Mouse (Mus musculus) embryonic facial prominence, embryonic 11.5 days (tissue): ENCODE measurements around the gene Cnnm4. TPM values are rescaled to one million over a fixed set of nuclear protein-coding genes. Genes with fewer than 3 reads are reported as not detected.

ENCODE experiments used
- ATAC-seq: fragments of 200-750 bp; cut with Nextera tagmentation; replicated peaks from 2 replicates; pipeline ENCODE4 v1.8.0; 2017; ENCODE audit warnings: low read depth; ENCODE audit not compliant: insufficient number of reproducible peaks, low FRiP score, low TSS enrichment
- DNase-seq: peaks from one replicate; pipeline ENCODE4 v3.0.0-alpha.2; 2015; ENCODE audit warnings: low spot score
- H3K27ac ChIP-seq: fragments of 300-500 bp; sonication (generic); replicated peaks from 2 replicates; pipeline ENCODE4 v1.5.1; 2014; ENCODE audit warnings: mild to moderate bottlenecking, low read depth, low read length, control low read depth
- H3K27me3 ChIP-seq: fragments of 300-500 bp; sonication (generic); 2 replicates; pipeline ENCODE4 v1.6.1; 2014; ENCODE audit warnings: mild to moderate bottlenecking, low read length, moderate library complexity, mixed read lengths; ENCODE audit not compliant: control insufficient read depth, insufficient read depth
- H3K36me3 ChIP-seq: fragments of 300-500 bp; sonication (generic); replicated peaks from 2 replicates; pipeline ENCODE4 v1.6.1; 2014; ENCODE audit warnings: low read depth, mild to moderate bottlenecking, low read length, moderate library complexity, mixed read lengths; ENCODE audit not compliant: control insufficient read depth, insufficient read depth
- H3K4me1 ChIP-seq: fragments of 300-500 bp; sonication (generic); 2 replicates; pipeline ENCODE4 v1.6.1; 2014; ENCODE audit warnings: low read length, mixed read lengths; ENCODE audit not compliant: control insufficient read depth, insufficient read depth
- H3K4me2 ChIP-seq: fragments of 300-500 bp; sonication (generic); 2 replicates; pipeline ENCODE4 v1.6.1; 2014; ENCODE audit warnings: low read depth, mild to moderate bottlenecking, control low read depth, low read length, moderate library complexity
- H3K4me3 ChIP-seq: fragments of 300-500 bp; sonication (generic); 2 replicates; pipeline ENCODE4 v1.5.1; 2014; ENCODE audit warnings: low read depth, low read length, control low read depth
- H3K9ac ChIP-seq: fragments of 300-500 bp; sonication (generic); replicated peaks from 2 replicates; pipeline ENCODE4 v1.6.1; 2014; ENCODE audit warnings: mild to moderate bottlenecking, control low read depth, low read length
- H3K9me3 ChIP-seq: fragments of 300-500 bp; sonication (generic); replicated peaks from 2 replicates; pipeline ENCODE4 v1.6.1; 2016; ENCODE audit warnings: mild to moderate bottlenecking, low read length, inconsistent platforms, mixed read lengths; ENCODE audit not compliant: control insufficient read depth
- WGBS: fragments of 180-500 bp; shearing (Covaris S2); extraction: QIAGEN DNeasy Blood & Tissue Kit; methylation state at CpG from one replicate; pipeline ENCODE4 v1.1.7; 2014; 5-methylcytosine and 5-hydroxymethylcytosine counted together
- polyA plus RNA-seq: library from polyadenylated mRNA; unstranded; fragments of >200 nt; fragmentation: Nextera tagmentation; extraction: Ambion mirVana; gene quantifications from 2 replicates; pipeline ENCODE4 v1.2.1, GENCODE M21; 2014

Gene Cnnm4
- polyA plus RNA-seq, 1 experiment from 2014 or later = 12.8 TPM

DNA sequence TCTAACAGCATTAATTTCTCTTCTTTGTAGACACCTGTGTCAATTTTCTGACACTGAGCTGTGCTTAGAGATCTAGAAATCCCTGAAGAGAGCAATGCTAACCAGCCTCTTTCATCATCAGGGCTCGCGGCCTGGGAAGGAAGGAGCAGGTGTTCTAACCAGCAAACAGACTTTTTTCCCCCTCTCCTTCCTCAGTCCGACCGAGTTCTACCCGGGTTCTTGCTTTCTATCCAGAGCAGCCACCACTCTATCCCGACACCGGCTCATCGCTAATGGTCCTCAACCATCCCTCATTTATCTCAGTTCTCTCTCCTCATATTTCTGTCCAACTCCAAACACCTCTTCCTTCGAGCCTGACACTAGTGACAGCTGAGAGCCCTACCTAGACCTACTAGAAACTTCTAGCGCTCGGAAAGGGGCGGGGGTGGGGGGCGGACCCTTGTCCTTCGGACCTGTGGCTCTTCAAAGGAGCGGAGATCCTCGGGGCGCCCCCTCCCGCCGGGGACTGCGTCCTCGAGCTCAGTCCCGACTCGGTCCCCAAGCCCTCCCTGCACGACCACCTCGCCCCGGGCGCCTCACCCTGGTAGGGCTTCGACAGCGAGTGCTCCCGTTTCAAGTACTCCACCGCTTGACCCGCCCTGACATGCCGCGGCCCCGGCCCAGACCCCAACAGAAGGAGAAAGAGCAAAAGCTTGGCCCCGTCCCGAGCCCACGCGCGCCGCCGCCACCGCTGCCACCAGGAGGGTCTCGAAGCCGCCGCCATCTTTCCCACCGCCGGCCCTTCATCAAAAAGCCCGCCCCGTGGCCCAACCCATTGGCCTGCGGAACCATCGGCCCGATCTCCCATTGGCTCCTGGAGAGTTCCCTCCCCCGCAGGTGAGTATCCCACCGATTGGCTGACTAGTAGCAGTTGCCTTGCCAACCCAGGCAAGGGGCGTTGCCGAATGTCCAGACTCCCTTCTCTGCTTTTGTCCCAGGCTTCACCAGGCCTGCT is 26.7 kb upstream of the Cnnm4 start, which contains the start of gene Lman2l:
TSS of gene Lman2l (minus strand) at position 801 of the 994 bp plus-strand sequence.
- Histone ChIP-seq H3K27me3 (no peaks in the 10 kb centered on the region), H3K27ac (peak within 1 kb of the TSS; percentile 59; the same call in 1 of the 2 replicates), H3K9ac (peak within 1 kb of the TSS; percentile 79), H3K36me3 (no peaks in the 10 kb centered on the region), H3K4me3 (peak within 1 kb of the TSS; percentile 81), H3K4me1 (no peaks in the 10 kb centered on the region), H3K9me3 (no peaks in the 10 kb centered on the region), H3K4me2 (peak within 1 kb of the TSS; percentile 82)
- DNase-seq (peak; percentile 98), ATAC-seq (peak; percentile 99)
- under 1% methylated on average over 50 of the region's 57 CpGs for WGBS

DNA sequence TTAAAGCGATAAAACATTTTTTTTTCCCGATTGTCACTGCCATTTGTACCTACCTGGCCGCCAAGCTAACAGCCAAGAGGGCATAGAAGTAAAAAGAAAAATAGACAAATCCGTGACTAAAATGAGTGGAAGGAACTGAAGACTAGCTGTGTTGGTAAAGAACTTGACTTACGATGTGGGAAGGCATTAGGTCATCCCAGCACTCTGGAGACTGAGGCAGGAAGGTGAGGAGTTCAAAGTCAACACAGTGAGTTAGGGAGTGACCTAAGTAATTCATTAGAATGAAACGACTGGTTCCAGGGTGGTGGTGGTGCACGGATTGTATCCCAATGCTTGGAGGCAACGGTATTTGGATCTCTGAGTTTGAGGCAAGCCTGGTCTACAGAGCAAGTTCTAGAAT is 25.9 kb upstream of the Cnnm4 start:
- 42% methylated on average over 8 of the region's 8 CpGs for WGBS
- H3K36me3 ChIP-seq = no peaks in the 10 kb centered on the region
- no peak overlapping the region; the same call in 1 of the 2 replicates for H3K4me3 ChIP-seq
- H3K27me3 ChIP-seq = no peaks in the 10 kb centered on the region
- no peaks in the 10 kb centered on the region for H3K9me3 ChIP-seq
- H3K9ac ChIP-seq = no peak overlapping the region
- H3K4me1 ChIP-seq = no peaks in the 10 kb centered on the region
- H3K4me2 ChIP-seq = no peak overlapping the region
- no peak overlapping the region for H3K27ac ChIP-seq
- ATAC-seq = peak; percentile 25; the same call in 1 of the 2 replicates
- DNase-seq = no peak

DNA sequence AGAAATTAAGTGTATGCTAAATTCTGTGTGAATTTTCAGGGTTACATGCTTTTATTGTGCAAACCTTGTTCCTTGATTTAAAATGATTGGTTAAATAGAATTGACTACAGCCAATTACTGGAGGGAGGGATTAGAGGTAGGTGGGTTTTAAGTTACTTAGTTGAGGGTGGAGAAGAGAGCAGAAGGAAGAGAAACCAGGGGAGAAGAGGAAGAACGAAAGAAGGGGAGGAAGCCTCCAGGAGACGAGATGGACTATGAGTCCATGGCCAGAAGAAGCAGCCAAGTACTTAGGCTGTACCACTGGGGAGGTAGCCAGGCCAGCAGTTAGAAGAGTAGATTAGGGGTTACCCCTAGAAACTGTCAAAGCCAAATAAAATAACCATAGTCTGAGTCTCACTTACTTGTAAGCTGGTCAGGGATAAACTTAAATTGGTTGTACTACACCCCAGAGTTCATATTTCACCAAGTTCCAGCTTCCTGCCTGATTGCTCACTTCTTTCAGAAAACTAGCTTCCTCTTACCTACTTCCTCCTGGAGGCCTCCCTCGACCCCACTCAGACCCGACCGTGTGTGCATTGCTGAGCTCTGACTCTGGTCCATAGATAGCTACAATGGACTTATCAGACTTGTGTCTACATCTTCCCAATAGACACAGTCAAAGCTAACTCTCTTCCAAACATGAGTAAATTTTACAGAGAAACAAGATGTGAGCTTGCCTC is 25.2 kb upstream of the Cnnm4 start:
- ATAC-seq = no peak
- Histone ChIP-seq H3K27ac (no peak overlapping the region), H3K4me1 (no peaks in the 10 kb centered on the region), H3K27me3 (no peaks in the 10 kb centered on the region), H3K4me2 (no peak overlapping the region), H3K36me3 (no peaks in the 10 kb centered on the region), H3K9me3 (no peaks in the 10 kb centered on the region), H3K4me3 (no peak overlapping the region), H3K9ac (no peak overlapping the region)
- DNase-seq = no peak
- WGBS = 92% methylated on average over 5 of the region's 5 CpGs

DNA sequence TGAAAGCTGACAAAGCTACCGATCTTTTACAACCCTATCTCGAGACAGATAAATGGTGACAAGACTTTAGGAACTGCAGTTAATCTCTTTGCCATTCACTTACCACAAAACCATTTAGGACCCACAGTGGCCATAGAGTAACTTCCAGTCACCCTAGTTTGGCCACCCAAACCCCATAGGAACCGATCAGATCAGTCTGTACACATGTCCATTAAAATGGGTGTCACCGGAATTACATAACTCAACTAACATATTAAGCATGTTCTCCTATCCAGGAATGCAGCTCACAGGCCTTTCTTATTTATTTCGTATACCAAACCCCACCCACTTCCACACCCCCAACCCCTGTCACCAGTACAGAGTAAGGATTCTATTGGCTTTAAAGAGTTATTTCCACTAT is 24.6 kb upstream of the Cnnm4 start:
- ATAC-seq (no peak), DNase-seq (no peak)
- Histone ChIP-seq H3K27me3 (no peaks in the 10 kb centered on the region), H3K4me2 (no peak overlapping the region), H3K36me3 (no peaks in the 10 kb centered on the region), H3K27ac (no peak overlapping the region), H3K9me3 (no peaks in the 10 kb centered on the region), H3K4me3 (no peak overlapping the region), H3K4me1 (no peaks in the 10 kb centered on the region), H3K9ac (no peak overlapping the region)
- WGBS = 86% methylated on average over 5 of the region's 5 CpGs

DNA sequence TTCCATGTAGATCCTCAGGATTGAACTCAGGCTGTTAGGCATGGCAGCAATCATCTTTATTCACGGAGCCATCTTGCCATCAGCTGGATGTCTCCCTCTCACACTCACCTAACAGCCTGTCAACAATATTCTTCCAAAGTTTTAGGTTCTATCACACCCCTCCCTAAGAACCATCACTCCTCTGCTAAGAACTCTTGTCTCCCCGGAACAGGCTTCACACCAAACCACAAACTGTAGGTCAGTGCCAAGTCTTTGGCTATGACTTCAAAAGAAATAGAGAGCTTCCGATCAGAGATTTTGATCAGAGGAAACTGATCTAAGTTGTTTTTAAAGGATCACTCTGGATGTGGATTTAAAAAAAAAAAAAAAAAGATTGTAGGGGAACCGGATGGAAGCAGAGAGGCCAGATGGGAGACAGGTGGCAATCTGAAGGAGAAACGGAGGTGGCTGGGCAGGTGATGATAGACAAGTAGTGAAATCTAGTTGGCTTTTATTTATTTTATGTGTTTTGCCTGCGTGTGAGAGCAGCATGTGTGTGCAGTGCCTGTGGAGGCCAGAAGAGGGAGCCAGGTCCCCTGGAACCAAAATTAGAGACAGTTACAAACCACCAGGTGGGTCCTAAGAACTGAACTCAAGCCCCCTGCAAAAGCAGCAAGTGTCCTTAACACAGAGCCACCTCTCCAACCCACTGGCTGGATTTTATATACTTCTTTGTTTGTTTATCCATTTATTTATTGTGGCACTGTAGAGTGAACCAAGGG is 17.2 kb upstream of the Cnnm4 start:
- DNase-seq (no peak), ATAC-seq (no peak)
- Histone ChIP-seq H3K4me1 (no peaks in the 10 kb centered on the region), H3K9ac (no peak overlapping the region), H3K27me3 (no peaks in the 10 kb centered on the region), H3K4me3 (no peak overlapping the region), H3K9me3 (no peaks in the 10 kb centered on the region), H3K27ac (no peak overlapping the region), H3K4me2 (no peak overlapping the region), H3K36me3 (no peaks in the 10 kb centered on the region)
- WGBS = 83% methylated on average over 6 of the region's 6 CpGs

DNA sequence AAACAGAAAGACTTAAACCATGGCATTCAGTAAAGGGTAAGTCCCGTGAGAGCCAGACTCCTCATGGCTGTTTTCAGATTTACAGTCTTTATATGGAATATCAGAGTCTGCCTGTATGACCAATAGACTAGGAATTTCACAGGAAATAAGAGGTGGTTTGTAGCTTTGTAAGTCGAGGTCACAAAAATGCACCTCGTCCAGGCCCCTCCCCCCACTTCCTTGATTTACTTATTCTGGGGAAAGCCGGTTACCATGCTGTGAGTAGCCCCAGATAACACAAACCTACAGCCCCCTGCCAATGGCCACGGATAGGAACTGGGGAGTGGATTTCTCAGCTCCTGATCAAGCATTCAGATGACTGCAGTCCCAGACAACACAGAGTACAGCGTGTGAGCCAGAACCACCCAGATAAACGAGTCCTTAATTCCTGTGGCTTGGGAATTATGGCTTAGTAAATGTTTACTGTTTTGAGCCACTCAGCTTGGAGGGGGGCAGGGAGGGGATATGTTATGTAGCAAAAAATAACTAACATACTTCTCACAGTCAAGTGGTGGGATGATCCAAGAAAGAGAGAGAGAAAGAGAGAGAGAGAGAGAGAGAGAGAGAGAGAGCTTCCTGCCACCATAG is 13.9 kb upstream of the Cnnm4 start:
- Histone ChIP-seq H3K9ac (no peak overlapping the region), H3K9me3 (no peaks in the 10 kb centered on the region), H3K4me2 (no peak overlapping the region), H3K4me1 (no peaks in the 10 kb centered on the region), H3K4me3 (no peak overlapping the region), H3K36me3 (no peaks in the 10 kb centered on the region), H3K27me3 (no peaks in the 10 kb centered on the region), H3K27ac (no peak overlapping the region)
- peak; percentile 29 for DNase-seq
- no peak for ATAC-seq
- 40% methylated on average over 7 of the region's 7 CpGs for WGBS

DNA sequence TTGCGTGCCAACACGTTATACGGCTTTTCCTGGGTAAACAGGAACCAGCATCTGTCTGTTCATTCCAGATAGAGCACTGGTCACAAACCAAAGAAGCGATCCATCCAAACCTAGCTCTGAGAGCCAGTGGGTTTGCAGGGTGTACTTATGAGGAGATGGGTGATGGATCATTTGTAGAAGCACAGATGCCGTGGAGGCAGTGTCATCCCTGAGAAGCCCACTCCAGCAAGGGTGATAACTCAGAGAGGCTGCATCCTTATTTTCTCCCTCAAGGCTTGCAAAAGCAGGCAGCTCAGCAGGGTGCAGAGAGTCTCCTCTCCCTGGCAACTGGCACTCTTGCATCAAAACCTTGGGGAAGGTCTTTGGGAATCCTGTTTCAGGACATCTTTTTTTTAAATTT is 13.3 kb upstream of the Cnnm4 start:
- WGBS = 87% methylated on average over 5 of the region's 5 CpGs
- no peak overlapping the region for H3K9ac ChIP-seq
- H3K4me3 ChIP-seq = no peak overlapping the region
- H3K27ac ChIP-seq = no peak overlapping the region
- no peaks in the 10 kb centered on the region for H3K27me3 ChIP-seq
- H3K4me1 ChIP-seq = no peaks in the 10 kb centered on the region
- H3K36me3 ChIP-seq = no peaks in the 10 kb centered on the region
- ATAC-seq (no peak), DNase-seq (no peak)
- no peak overlapping the region for H3K4me2 ChIP-seq
- H3K9me3 ChIP-seq = no peaks in the 10 kb centered on the region
